Mouse (Mus musculus) liver, embryonic 14.5 days (tissue): ENCODE results near the gene 4930507D05Rik.

Source experiments
- CTCF ChIP-seq: IDR thresholded peaks from 2 replicates; pipeline ENCODE4 v1.5.1; 2016; ENCODE audit warnings: antibody characterized with exemption, low read depth, control low read depth
- EP300 ChIP-seq: IDR thresholded peaks from 2 replicates; pipeline ENCODE4 v1.6.1; 2016; ENCODE audit warnings: antibody characterized with exemption, low read depth

DNA sequence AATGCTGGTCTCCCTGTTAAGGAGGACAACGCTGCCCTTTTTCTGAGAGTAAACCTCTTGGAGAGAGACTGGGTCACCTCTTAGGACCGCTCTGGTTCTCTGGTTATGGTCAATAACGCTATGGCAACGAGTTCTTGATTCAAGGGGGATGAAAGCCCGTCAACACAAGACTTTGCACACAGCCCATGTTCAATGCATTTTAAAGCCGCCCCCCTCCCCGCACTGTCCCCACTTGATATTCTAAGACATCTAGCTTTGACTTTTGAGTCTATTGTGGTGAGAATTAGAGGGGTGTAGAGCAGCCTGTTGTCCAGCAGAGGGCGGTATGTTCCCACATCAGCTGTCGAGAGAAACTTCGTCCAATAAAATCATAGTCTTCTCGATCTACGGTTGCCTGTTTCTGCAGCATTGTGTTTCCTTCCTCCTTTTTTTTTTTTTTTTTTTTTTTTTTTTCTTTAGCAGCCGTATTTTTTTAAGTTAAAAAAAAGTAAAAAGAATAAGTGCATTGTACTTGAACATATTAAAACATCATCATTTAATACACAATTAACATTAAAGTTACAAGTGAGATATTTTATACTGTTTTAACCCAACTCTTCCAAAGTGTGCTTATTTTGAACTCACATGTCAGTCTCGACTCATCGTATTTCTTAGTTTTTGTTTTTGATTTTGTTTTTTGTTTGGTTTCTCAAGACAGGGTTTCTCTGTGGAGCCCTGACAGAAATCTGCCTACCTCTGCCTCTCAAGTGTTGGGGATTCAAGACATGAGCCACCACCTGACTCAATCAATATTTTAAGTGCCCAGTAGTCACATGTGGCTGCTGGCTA lies 51.0 kb downstream of the 4930507D05Rik start:
- TF ChIP-seq CTCF (peak; percentile 93), EP300 (no peak)
